Mouse (Mus musculus) stomach, postnatal 0 days (tissue): ENCODE data around the gene Agtpbp1.

ENCODE experiments used
- CTCF ChIP-seq: IDR thresholded peaks from 2 replicates; pipeline ENCODE4 v1.5.1; 2016; ENCODE audit warnings: antibody characterized with exemption, low read depth, mild to moderate bottlenecking, moderate library complexity
- EP300 ChIP-seq: optimal IDR thresholded peaks from 2 replicates; pipeline ENCODE3; 2016; ENCODE audit warnings: antibody characterized with exemption

GRCm38 (mm10) chr13:59453582-59453981 lies 131.4 kb downstream of the Agtpbp1 start:
- TF ChIP-seq CTCF (no peak), EP300 (no peak)
